Mouse (Mus musculus): ENCODE measurements at regions not wholly inside any gene's neighbourhood (a gene's known extent, or its start where the extent isn't known, plus 50 kb on each side); places are given as distances from the start of the nearest gene placed in this dataset.

- DNase-seq (ENCODE audit: low read depth): no peak
Observed at GRCm38 (mm10) chr16:13045079-13045590, 64.3 kb upstream of the Ercc4 start.

DNA sequence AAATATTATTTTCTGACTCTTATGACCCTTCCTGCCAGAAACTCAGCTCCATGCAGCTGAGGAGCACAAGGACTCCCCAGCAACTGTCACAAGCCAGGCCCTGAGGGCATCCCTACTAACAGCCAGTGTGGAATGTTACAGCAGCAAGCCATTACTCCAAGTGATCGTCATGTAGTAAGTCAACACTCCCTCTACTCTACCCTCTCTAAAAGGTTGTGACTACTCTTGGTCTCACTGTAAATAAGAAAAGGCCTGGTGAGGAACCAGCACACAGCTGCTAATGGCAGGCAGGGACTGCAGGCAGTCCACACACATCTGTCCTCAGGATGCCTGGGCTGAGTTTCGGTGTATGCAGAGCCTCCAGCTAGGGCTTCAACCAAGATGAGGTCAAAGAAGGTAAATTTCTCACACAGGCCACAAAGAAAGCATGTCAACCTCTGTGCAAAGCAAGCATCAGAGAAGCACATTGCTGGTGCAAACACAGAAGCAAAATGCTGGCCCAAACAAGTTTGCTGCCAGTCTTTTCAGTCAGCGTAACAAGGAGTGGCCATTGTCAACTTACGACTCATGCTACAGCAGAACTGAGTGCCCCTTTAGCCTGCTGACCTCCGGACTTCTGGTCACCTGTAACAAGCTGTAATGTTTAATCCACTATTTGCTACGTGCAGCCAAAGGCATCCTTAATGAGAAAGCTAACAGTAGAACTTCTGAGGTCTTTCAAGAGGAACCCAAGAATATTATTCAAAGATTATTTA is 62.9 kb upstream of the Ercc4 start:
- no peak for DNase-seq (ENCODE audit: low read depth)

DNA sequence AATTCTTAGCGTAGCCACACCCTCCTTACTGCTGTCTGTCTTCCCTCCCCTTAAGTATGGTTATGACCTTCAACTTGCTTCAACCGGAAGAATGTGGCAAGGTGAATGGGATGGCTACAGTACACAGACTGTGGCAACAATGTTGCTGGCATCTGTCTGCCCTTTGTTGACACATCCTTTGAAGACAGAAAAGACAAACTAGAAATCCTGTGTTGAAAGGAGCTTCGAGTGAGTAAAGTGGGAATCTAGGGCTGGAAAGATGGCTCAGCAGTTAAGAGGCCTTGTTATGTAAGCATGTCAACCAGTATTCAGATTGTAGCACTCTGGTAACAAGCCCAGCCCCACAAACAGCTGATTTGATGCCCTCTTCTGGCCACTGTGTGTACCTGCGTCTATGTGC is 60.2 kb upstream of the Ercc4 start:
- DNase-seq (ENCODE audit: low read depth): no peak

DNA sequence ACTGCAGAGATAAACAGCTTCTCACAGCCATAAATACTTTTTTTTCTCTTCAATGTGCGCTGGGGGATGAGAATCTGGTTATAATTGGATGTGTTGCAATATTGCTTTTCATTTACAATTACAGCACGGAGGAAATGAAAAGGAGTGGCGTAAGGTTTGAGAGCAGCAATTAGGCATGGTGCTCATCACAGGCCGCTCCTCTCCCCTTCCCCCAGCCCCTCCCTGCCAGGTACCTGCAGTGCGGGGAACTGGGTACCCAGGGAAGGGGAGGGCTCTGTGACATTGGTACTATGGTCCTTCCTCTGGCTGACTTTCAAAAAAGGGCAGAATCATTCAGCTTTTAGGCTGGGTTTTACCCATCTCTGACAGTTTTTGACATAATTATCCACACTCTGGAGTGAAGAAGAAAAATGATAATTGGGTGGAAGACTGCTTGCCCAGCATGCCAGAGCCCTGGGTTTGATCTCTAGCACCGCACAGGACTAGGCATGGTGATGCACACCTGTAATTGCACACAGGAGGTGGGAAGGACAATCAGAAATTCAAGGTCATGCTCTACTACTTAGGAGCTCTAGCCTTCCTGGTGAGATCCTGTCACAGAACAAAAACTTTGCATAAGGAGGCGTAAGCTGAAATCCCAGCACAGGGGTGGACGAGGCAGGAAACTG is 59.1 kb upstream of the Ercc4 start:
- no peak for DNase-seq (ENCODE audit: low read depth)

- no peak for DNase-seq (ENCODE audit: low read depth)
Observed at GRCm38 (mm10) chr16:13054956-13055355, 54.5 kb upstream of the Ercc4 start.
